Mouse (Mus musculus) forebrain, embryonic 16.5 days (tissue): ENCODE results near the gene Aqp6. TPM values are rescaled to one million over a fixed set of nuclear protein-coding genes. Genes with fewer than 3 reads are reported as not detected.

Source experiments
- ATAC-seq: fragments of 200-750 bp; cut with Nextera tagmentation; 2 replicates; pipeline ENCODE4 v1.8.0; 2017; ENCODE audit warnings: mild to moderate bottlenecking, moderate library complexity
- H3K27ac ChIP-seq: fragments of 300-500 bp; sonication (generic); 2 replicates; pipeline ENCODE4 v1.5.1; 2014; ENCODE audit warnings: low read length, control low read depth
- H3K27me3 ChIP-seq: fragments of 300-500 bp; sonication (generic); replicated peaks from 2 replicates; pipeline ENCODE4 v1.6.1; 2014; ENCODE audit warnings: low read length; ENCODE audit not compliant: control insufficient read depth, insufficient read depth
- H3K36me3 ChIP-seq: fragments of 300-500 bp; sonication (generic); 2 replicates; pipeline ENCODE4 v1.6.1; 2014; ENCODE audit not compliant: control insufficient read depth, insufficient read depth
- H3K4me1 ChIP-seq: fragments of 300-500 bp; sonication (generic); replicated peaks from 2 replicates; pipeline ENCODE4 v1.6.1; 2014; ENCODE audit warnings: low read length; ENCODE audit not compliant: control insufficient read depth, insufficient read depth
- H3K4me2 ChIP-seq: fragments of 300-500 bp; sonication (generic); 2 replicates; pipeline ENCODE4 v1.6.1; 2014; ENCODE audit warnings: mild to moderate bottlenecking, low read length, control low read depth
- H3K4me3 ChIP-seq: fragments of 300-500 bp; sonication (generic); replicated peaks from 2 replicates; pipeline ENCODE4 v1.5.1; 2014; ENCODE audit warnings: mild to moderate bottlenecking, low read length, control low read depth
- H3K9ac ChIP-seq: fragments of 300-500 bp; sonication (generic); replicated peaks from 2 replicates; pipeline ENCODE4 v1.6.1; 2014; ENCODE audit warnings: low read depth, low read length, control low read depth
- H3K9me3 ChIP-seq: fragments of 300-500 bp; sonication (generic); 2 replicates; pipeline ENCODE4 v1.6.1; 2016; ENCODE audit warnings: low read length; ENCODE audit not compliant: control insufficient read depth
- WGBS: fragments of 180-500 bp; shearing (Covaris S2); extraction: QIAGEN DNeasy Blood & Tissue Kit; methylation state at CpG from one replicate; pipeline ENCODE4 v1.1.7; 2014; 5-methylcytosine and 5-hydroxymethylcytosine counted together
- polyA plus RNA-seq: library from polyadenylated mRNA; unstranded; fragments of >200 nt; fragmentation: Nextera tagmentation; extraction: Ambion mirVana; gene quantifications from 2 replicates; pipeline ENCODE4 v1.2.1, GENCODE M21; 2015

The Aqp6 gene
- polyA plus RNA-seq, 1 experiment from 2014 or later = not detected

GRCm38 (mm10) chr15:99596056-99596687 is 5.0 kb upstream of the Aqp6 start:
- Histone ChIP-seq H3K9me3 (no peaks in the 10 kb centered on the region), H3K36me3 (no peaks in the 10 kb centered on the region), H3K4me1 (peaks cover 8% of the 10 kb centered on the region), H3K27ac (peak overlapping the region; percentile 51; the same call in 1 of the 2 replicates), H3K4me2 (peak overlapping the region; percentile 30), H3K27me3 (peaks cover 40% of the 10 kb centered on the region), H3K4me3 (no peak overlapping the region), H3K9ac (peak overlapping the region; percentile 45)
- 0% methylated on average over 7 of the region's 7 CpGs for WGBS
- peak; percentile 95 for ATAC-seq

GRCm38 (mm10) chr15:99596841-99597240 is 4.4 kb upstream of the Aqp6 start:
- no peak overlapping the region for H3K27ac ChIP-seq
- 55% methylated on average over 7 of the region's 7 CpGs for WGBS
- H3K4me1 ChIP-seq = peaks cover 12% of the 10 kb centered on the region
- H3K9me3 ChIP-seq = no peaks in the 10 kb centered on the region
- H3K4me2 ChIP-seq = no peak overlapping the region
- H3K27me3 ChIP-seq = peaks cover 33% of the 10 kb centered on the region
- H3K4me3 ChIP-seq = no peak overlapping the region
- H3K36me3 ChIP-seq = no peaks in the 10 kb centered on the region
- no peak overlapping the region for H3K9ac ChIP-seq
- ATAC-seq = no peak

- H3K27me3 ChIP-seq = peaks cover 26% of the 10 kb centered on the region
- H3K27ac ChIP-seq = no peak overlapping the region
- 65% methylated on average over 8 of the region's 8 CpGs for WGBS
Observed at GRCm38 (mm10) chr15:99597596-99597995, 3.6 kb upstream of the Aqp6 start.

GRCm38 (mm10) chr15:99599245-99600070 is 1.7 kb upstream of the Aqp6 start:
- Histone ChIP-seq H3K9ac (0 out of 2 replicates have a peak overlapping the region, but pooled peaks have one; percentile 7), H3K27ac (no peak overlapping the region), H3K4me1 (peaks cover 12% of the 10 kb centered on the region)

More at GRCm38 (mm10) chr15:99597596-99597995, 3.6 kb upstream of the Aqp6 start:
- Histone ChIP-seq H3K4me1 (peaks cover 12% of the 10 kb centered on the region), H3K9ac (no peak overlapping the region), H3K36me3 (no peaks in the 10 kb centered on the region), H3K4me2 (no peak overlapping the region), H3K9me3 (no peaks in the 10 kb centered on the region), H3K4me3 (no peak overlapping the region)
- no peak for ATAC-seq

GRCm38 (mm10) chr15:99601823-99602120 is 572 bp downstream of the Aqp6 start:
- no peak overlapping the region for H3K27ac ChIP-seq
- no peak for ATAC-seq
- 19% methylated on average over 5 of the region's 5 CpGs for WGBS
- H3K9ac ChIP-seq = no peak overlapping the region
- H3K9me3 ChIP-seq = no peaks in the 10 kb centered on the region
- H3K4me3 ChIP-seq = no peak overlapping the region
- no peaks in the 10 kb centered on the region for H3K27me3 ChIP-seq
- H3K4me2 ChIP-seq = no peak overlapping the region
- no peaks in the 10 kb centered on the region for H3K36me3 ChIP-seq
- H3K4me1 ChIP-seq = peaks cover 16% of the 10 kb centered on the region

More at GRCm38 (mm10) chr15:99599245-99600070, 1.7 kb upstream of the Aqp6 start:
- H3K27me3 ChIP-seq = peaks cover 8% of the 10 kb centered on the region
- H3K4me3 ChIP-seq = no peak overlapping the region
- no peaks in the 10 kb centered on the region for H3K9me3 ChIP-seq
- WGBS = 49% methylated on average over 17 of the region's 17 CpGs
- H3K4me2 ChIP-seq = no peak overlapping the region
- no peak for ATAC-seq
- H3K36me3 ChIP-seq = no peaks in the 10 kb centered on the region

- Histone ChIP-seq H3K27ac (no peak overlapping the region), H3K27me3 (no peaks in the 10 kb centered on the region), H3K4me2 (no peak overlapping the region), H3K36me3 (no peaks in the 10 kb centered on the region), H3K9ac (no peak overlapping the region), H3K4me1 (peaks cover 18% of the 10 kb centered on the region), H3K9me3 (no peaks in the 10 kb centered on the region), H3K4me3 (no peak overlapping the region)
- WGBS = 65% methylated on average over 17 of the region's 17 CpGs
- ATAC-seq = no peak
Observed at GRCm38 (mm10) chr15:99602206-99602820, 1.1 kb downstream of the Aqp6 start.

GRCm38 (mm10) chr15:99603216-99603615 is 2.0 kb downstream of the Aqp6 start:
- H3K36me3 ChIP-seq = no peaks in the 10 kb centered on the region
- no peak for ATAC-seq
- WGBS = 84% methylated on average over 7 of the region's 7 CpGs
- no peak overlapping the region for H3K4me2 ChIP-seq
- no peaks in the 10 kb centered on the region for H3K9me3 ChIP-seq
- H3K27me3 ChIP-seq = no peaks in the 10 kb centered on the region
- no peak overlapping the region for H3K27ac ChIP-seq
- no peak overlapping the region for H3K9ac ChIP-seq
- peaks cover 27% of the 10 kb centered on the region for H3K4me1 ChIP-seq
- no peak overlapping the region for H3K4me3 ChIP-seq

GRCm38 (mm10) chr15:99605595-99605994 is 4.4 kb downstream of the Aqp6 start:
- no peak overlapping the region for H3K9ac ChIP-seq
- H3K4me1 ChIP-seq = peaks cover 24% of the 10 kb centered on the region
- no peak overlapping the region for H3K4me2 ChIP-seq
- no peak overlapping the region for H3K4me3 ChIP-seq
- no peaks in the 10 kb centered on the region for H3K9me3 ChIP-seq
- H3K27ac ChIP-seq = no peak overlapping the region
- no peaks in the 10 kb centered on the region for H3K36me3 ChIP-seq
- 69% methylated on average over 3 of the region's 3 CpGs for WGBS
- H3K27me3 ChIP-seq = no peaks in the 10 kb centered on the region
- no peak for ATAC-seq

- H3K27ac ChIP-seq = no peak overlapping the region
- H3K9me3 ChIP-seq = no peaks in the 10 kb centered on the region
- H3K4me2 ChIP-seq = no peak overlapping the region
- no peaks in the 10 kb centered on the region for H3K27me3 ChIP-seq
- H3K4me3 ChIP-seq = no peak overlapping the region
- peaks cover 22% of the 10 kb centered on the region for H3K4me1 ChIP-seq
- no peaks in the 10 kb centered on the region for H3K36me3 ChIP-seq
- ATAC-seq = no peak
- WGBS = 37% methylated on average over 5 of the region's 5 CpGs
- H3K9ac ChIP-seq = no peak overlapping the region
Observed at GRCm38 (mm10) chr15:99606515-99606914, 5.3 kb downstream of the Aqp6 start.
